Mouse (Mus musculus) heart, embryonic 11.5 days (tissue): ENCODE data around the gene Dtx2. TPM values are rescaled to one million over a fixed set of nuclear protein-coding genes. Genes with fewer than 3 reads are reported as not detected.

Experiments
- ATAC-seq: fragments of 200-750 bp; cut with Nextera tagmentation; replicated peaks from 2 replicates; pipeline ENCODE4 v1.8.0; 2017; ENCODE audit warnings: moderate library complexity; ENCODE audit not compliant: insufficient number of reproducible peaks, low FRiP score, low TSS enrichment
- H3K27ac ChIP-seq: fragments of 300-500 bp; sonication (generic); 2 replicates; pipeline ENCODE4 v1.5.1; 2014; ENCODE audit warnings: mild to moderate bottlenecking, low read depth, low read length
- H3K27me3 ChIP-seq: fragments of 300-500 bp; sonication (generic); 2 replicates; pipeline ENCODE4 v1.6.1; 2014; ENCODE audit warnings: mild to moderate bottlenecking, low read length, mixed read lengths; ENCODE audit not compliant: control insufficient read depth, insufficient read depth
- H3K36me3 ChIP-seq: fragments of 300-500 bp; sonication (generic); 2 replicates; pipeline ENCODE4 v1.6.1; 2014; ENCODE audit warnings: mild to moderate bottlenecking, low read length, moderate library complexity, mixed read lengths; ENCODE audit not compliant: control insufficient read depth, insufficient read depth
- H3K4me1 ChIP-seq: fragments of 300-500 bp; sonication (generic); 2 replicates; pipeline ENCODE4 v1.6.1; 2014; ENCODE audit warnings: low read length; ENCODE audit not compliant: control insufficient read depth, insufficient read depth
- H3K4me2 ChIP-seq: fragments of 300-500 bp; sonication (generic); 2 replicates; pipeline ENCODE4 v1.6.1; 2014; ENCODE audit warnings: mild to moderate bottlenecking, moderate library complexity
- H3K4me3 ChIP-seq: fragments of 300-500 bp; sonication (generic); 2 replicates; pipeline ENCODE4 v1.5.1; 2014; ENCODE audit warnings: low read depth, low read length
- H3K9ac ChIP-seq: fragments of 300-500 bp; sonication (generic); 2 replicates; pipeline ENCODE4 v1.6.1; 2014; ENCODE audit warnings: mild to moderate bottlenecking, low read depth, low read length, moderate library complexity
- H3K9me3 ChIP-seq: fragments of 300-500 bp; sonication (generic); replicated peaks from 2 replicates; pipeline ENCODE4 v1.6.1; 2016; ENCODE audit warnings: low read length; ENCODE audit not compliant: control insufficient read depth
- WGBS: fragments of 180-500 bp; shearing (Covaris S2); extraction: QIAGEN DNeasy Blood & Tissue Kit; methylation state at CpG from one replicate; pipeline ENCODE4 v1.1.7; 2014; ENCODE audit not compliant: insufficient replicate concordance; 5-methylcytosine and 5-hydroxymethylcytosine counted together
- polyA plus RNA-seq: library from polyadenylated mRNA; unstranded; fragments of >200 nt; fragmentation: Nextera tagmentation; extraction: Ambion mirVana; gene quantifications from 2 replicates; pipeline ENCODE4 v1.2.1, GENCODE M21; 2014

Dtx2 gene
- polyA plus RNA-seq, 1 experiment from 2014 or later, result 24.7 TPM

DNA sequence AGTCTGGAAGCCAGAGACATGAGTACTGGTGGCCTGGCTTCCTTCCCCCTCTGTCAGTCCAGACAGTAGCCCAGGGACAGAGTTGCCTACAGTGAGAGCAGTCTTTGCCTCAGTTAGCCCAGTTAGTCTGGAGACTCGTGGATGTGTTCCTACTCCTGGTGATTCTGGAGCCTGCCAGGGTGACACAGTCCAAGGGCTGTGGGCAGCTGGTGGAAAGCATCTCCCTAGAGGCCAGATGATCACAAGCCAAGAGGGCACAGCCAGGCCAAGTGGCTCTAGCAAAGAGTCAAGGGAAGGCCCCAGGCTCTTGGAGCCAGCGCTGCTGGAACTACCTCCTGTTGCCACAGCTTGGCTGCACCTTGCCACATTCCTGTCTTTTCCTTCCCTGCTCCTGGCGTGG lies 31.1 kb downstream of the Dtx2 start:
- Histone ChIP-seq H3K4me1 (no peaks in the 10 kb centered on the region), H3K27me3 (no peaks in the 10 kb centered on the region), H3K36me3 (peaks cover 16% of the 10 kb centered on the region), H3K4me2 (no peak overlapping the region), H3K27ac (no peak overlapping the region), H3K4me3 (no peak overlapping the region), H3K9me3 (no peaks in the 10 kb centered on the region), H3K9ac (no peak overlapping the region)
- WGBS, result 85% methylated on average over 3 of the region's 3 CpGs
- no peak for ATAC-seq

DNA sequence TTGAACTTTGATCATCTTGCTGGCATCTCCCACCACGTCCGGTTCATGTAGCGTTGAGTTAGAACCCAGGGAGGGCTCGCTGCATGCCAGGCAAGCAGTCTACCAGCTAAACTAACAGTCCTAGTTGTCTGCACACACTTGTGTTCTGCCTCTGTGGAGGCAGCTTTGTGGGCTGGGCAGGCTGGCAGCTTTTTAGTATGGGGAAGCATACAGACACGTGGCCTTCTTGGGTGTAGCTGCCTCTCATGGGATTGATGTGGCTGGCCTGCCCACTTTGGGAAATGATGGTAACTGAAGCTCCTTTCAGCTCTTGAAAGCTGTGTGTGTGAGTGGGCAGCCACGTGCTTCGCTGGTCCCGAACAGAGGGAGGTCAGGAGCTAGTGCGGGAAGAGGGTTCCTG lies 32.3 kb downstream of the Dtx2 start:
- ATAC-seq, result no peak
- 88% methylated on average over 9 of the region's 9 CpGs for WGBS
- Histone ChIP-seq H3K4me2 (no peak overlapping the region), H3K9me3 (no peaks in the 10 kb centered on the region), H3K4me1 (no peaks in the 10 kb centered on the region), H3K9ac (no peak overlapping the region), H3K27me3 (no peaks in the 10 kb centered on the region), H3K27ac (no peak overlapping the region), H3K36me3 (peaks cover 24% of the 10 kb centered on the region), H3K4me3 (no peak overlapping the region)

DNA sequence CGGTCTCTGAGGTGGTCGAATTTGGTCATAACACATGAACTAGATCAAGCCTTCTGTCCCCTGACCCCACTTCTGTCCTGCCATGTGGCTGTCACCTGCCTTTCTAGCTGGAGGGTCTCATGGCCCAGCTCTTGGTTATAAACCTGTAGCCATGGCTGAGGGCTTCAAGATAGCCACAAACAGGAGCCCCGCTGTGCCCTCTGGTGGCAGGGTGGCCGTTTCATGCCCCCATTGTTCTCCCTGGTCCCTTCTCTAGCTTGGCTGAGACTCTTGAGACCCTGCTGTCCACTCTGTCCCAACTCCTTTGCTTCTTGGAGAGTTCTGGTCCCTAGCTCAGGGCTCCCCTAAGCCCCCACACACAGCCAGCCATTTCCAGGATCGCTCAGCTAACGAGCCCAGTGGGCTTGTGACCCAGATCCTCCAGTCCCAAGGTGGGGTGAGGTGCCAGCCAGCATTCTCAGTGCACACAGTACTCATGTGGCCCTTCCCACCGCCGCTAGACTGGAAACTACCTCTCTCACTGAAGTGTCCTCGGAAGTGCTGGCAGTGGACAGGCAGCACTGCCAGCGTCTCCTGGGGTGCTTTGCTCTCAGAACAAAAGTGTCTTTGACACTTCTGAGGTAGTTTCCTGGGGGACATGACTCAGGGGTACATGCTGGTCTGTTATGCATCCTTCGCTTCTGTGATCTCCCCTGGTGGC lies 33.2 kb downstream of the Dtx2 start:
- Histone ChIP-seq H3K4me3 (no peak overlapping the region), H3K27ac (no peak overlapping the region), H3K9ac (no peak overlapping the region), H3K36me3 (peaks cover 24% of the 10 kb centered on the region), H3K4me2 (no peak overlapping the region), H3K27me3 (no peaks in the 10 kb centered on the region), H3K4me1 (no peaks in the 10 kb centered on the region), H3K9me3 (no peaks in the 10 kb centered on the region)
- 81% methylated on average over 11 of the region's 11 CpGs for WGBS
- ATAC-seq, result no peak

DNA sequence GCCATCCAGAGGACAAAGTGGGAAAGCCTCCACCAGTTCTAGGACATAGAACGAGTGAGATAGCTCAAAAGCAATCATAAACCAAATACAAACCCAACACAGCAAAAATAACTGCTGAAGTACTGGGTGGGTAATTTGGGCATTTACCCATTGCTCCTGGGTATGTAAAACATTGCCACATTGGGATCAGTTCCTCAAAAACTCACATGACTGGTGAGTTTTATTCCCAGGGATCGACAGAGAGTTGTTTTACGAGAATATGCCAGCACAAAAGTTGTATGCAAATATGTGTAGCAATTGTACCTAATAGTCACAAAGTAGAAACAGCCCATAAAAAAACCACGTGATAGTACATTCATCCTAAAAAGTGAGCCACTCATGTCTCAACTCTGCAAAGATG lies 40.3 kb downstream of the Dtx2 start:
- 74% methylated on average over 4 of the region's 4 CpGs for WGBS
- H3K9me3 ChIP-seq, result no peaks in the 10 kb centered on the region
- no peak for ATAC-seq

DNA sequence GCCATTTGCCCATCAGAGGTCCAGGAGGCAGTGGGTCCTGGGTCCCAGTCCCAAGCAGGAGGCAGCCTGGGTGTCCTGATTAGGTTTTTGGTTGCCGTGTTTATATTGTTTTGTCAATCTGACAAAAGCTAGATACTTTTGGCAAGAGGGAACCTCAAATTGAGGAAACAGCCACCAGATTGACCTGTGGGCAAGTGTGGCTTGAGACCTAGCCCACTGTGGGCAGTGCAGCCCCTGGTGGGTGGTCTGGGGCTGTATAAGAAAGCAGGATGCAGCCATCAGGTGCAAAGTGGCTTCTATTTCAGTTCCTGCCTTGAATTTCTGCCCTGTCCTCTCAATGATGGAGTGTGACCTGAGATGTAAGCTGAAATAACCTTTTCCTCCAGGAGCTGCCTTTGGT lies 40.7 kb downstream of the Dtx2 start:
- WGBS, result 70% methylated on average over 1 of the region's 1 CpGs
- Histone ChIP-seq H3K4me2 (no peak overlapping the region), H3K27me3 (no peaks in the 10 kb centered on the region), H3K9me3 (no peaks in the 10 kb centered on the region), H3K27ac (no peak overlapping the region), H3K36me3 (peaks cover 10% of the 10 kb centered on the region; the same call in 1 of the 2 replicates), H3K9ac (no peak overlapping the region), H3K4me3 (no peak overlapping the region), H3K4me1 (0 out of 2 replicates have a peak, but pooled peaks cover 8% of the 10 kb centered on the region)
- no peak for ATAC-seq

More for the DNA sequence above, 40.3 kb downstream of the Dtx2 start:
- H3K27ac ChIP-seq, result no peak overlapping the region
- 0 out of 2 replicates have a peak, but pooled peaks cover 6% of the 10 kb centered on the region for H3K4me1 ChIP-seq
- H3K4me3 ChIP-seq, result no peak overlapping the region
- H3K36me3 ChIP-seq, result peaks cover 10% of the 10 kb centered on the region; the same call in 1 of the 2 replicates
- no peak overlapping the region for H3K9ac ChIP-seq
- no peak overlapping the region for H3K4me2 ChIP-seq
- H3K27me3 ChIP-seq, result no peaks in the 10 kb centered on the region

DNA sequence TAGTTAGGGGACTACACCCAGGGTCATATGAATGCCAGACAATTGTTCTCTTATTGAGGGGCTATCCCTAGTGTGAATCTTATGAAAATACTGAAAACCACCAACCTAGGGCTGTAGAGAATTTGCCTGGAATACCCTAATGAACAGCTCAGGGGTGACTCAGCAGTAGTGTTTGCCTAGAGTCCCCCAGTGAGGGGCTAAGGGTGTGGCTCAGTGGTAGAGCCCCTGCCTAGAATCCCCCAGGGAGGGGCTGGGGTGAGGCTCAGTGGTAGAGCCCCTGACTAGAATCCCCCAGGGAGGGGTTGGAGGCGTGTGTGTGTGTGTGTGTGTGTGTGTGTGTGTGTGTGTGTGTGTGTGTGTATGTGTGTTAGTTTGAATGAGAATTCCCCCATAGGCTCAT lies 42.1 kb downstream of the Dtx2 start:
- Histone ChIP-seq H3K9ac (no peak overlapping the region), H3K27me3 (no peaks in the 10 kb centered on the region), H3K4me1 (0 out of 2 replicates have a peak, but pooled peaks cover 8% of the 10 kb centered on the region), H3K4me2 (no peak overlapping the region), H3K4me3 (no peak overlapping the region), H3K9me3 (no peaks in the 10 kb centered on the region), H3K27ac (no peak overlapping the region), H3K36me3 (no peaks in the 10 kb centered on the region)
- no peak for ATAC-seq
- 89% methylated on average over 1 of the region's 1 CpGs for WGBS

DNA sequence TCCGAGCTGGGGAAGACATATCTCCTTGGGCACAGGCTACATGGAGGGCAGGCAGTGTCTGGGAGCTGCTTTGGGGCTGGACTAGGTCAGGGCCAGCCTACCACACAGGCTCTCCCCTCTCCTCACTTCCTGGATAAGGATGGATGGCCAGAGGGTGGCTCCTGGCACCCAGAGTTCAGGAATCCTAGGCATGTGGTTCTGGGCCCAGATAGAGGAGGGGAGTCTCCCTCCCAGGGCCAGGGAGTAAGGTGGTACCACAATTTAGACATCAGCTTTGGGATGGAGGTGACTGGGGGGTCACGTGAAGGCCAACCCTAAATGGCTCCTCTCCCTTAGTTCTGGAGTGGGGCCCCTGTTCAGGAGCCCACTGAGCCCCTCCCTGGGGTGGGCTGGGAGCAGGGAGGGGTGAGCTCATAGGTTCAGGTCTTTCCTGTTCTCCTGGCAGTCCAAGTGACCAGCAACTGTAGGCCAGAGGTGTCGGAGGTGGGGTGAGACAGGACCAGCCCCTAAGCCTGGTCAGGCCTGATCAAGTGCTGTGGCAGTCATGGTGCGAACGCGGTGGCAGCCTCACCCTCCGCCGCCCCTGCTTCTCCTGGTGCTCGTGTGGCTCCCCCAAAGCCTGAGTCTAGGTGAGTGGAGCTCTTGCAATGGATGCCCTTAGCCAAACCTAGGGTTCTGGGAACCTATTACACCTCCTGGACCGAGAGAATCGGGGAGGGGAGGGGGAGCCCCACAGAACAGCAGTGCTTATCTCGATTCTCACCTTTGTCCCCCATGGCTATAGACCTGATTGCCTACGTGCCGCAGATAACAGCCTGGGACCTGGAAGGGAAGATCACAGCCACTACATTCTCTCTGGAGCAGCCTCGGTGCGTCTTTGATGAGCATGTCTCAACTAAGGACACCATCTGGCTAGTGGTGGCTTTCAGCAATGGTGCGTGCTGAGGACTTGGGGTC lies 43.9 kb downstream of the Dtx2 start, which contains the start of gene Upk3b:
Gene Upk3b (plus strand): TSS at position 239 of the 957 bp plus-strand sequence.
- Histone ChIP-seq H3K9me3 (no peaks in the 10 kb centered on the region), H3K36me3 (no peaks in the 10 kb centered on the region), H3K9ac (0 out of 2 replicates have a peak within 1 kb of the TSS, but pooled peaks have one; percentile 39), H3K27ac (peak within 1 kb of the TSS; percentile 71), H3K4me3 (peak within 1 kb of the TSS; percentile 27), H3K27me3 (no peaks in the 10 kb centered on the region), H3K4me1 (0 out of 2 replicates have a peak, but pooled peaks cover 8% of the 10 kb centered on the region), H3K4me2 (peak within 1 kb of the TSS; percentile 49)
- peak; percentile 63; the same call in 1 of the 2 replicates for ATAC-seq
- WGBS, result 40% methylated on average over 17 of the region's 17 CpGs

DNA sequence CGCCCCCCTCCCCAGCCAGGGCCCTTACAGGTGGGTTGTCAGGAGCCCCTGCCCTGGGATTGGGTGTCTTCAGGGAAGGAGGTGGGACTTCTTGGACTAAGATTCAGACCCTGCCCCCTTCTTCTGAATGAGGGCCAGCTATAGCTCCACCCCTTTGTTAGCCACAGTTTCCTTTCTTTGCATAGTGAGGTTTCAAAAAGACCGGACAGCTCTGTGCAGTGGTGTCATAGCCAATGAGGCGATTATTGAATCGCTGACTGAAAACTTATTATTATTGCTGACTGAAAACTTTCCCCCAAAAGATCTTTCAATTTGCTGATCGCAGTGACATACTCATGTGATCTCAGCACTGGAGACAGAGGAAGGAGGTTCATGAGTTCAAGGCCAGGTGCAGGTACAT lies 45.6 kb downstream of the Dtx2 start:
- H3K4me2 ChIP-seq, result peak overlapping the region; percentile 49
- no peaks in the 10 kb centered on the region for H3K36me3 ChIP-seq
- H3K27me3 ChIP-seq, result no peaks in the 10 kb centered on the region
- 43% methylated on average over 5 of the region's 5 CpGs for WGBS
- H3K9me3 ChIP-seq, result no peaks in the 10 kb centered on the region
- H3K27ac ChIP-seq, result no peak overlapping the region
- H3K9ac ChIP-seq, result no peak overlapping the region
- 0 out of 2 replicates have a peak, but pooled peaks have one; percentile 9 for ATAC-seq
- peak overlapping the region; percentile 27 for H3K4me3 ChIP-seq
- 0 out of 2 replicates have a peak, but pooled peaks cover 8% of the 10 kb centered on the region for H3K4me1 ChIP-seq
